Mouse (Mus musculus) brain, embryonic 14.5 days (tissue): ENCODE measurements around the gene Golm1.

ENCODE experiments used
- CTCF ChIP-seq: fragments of 200-500 bp; IDR thresholded peaks from 2 replicates; pipeline ENCODE4 v1.5.1; 2012; ENCODE audit warnings: inconsistent platforms, mild to moderate bottlenecking, moderate library complexity, borderline replicate concordance; ENCODE audit not compliant: insufficient read depth, insufficient read length; ENCODE audit errors: extremely low read depth
- POLR2A ChIP-seq: fragments of 200-500 bp; IDR thresholded peaks from 2 replicates; pipeline ENCODE4 v1.6.1; 2012; ENCODE audit warnings: mild to moderate bottlenecking, inconsistent platforms, borderline replicate concordance; ENCODE audit not compliant: poor library complexity, insufficient read depth, insufficient read length, severe bottlenecking; ENCODE audit errors: extremely low read depth

GRCm38 (mm10) chr13:59667763-59668162 is 7.8 kb downstream of the Golm1 start:
- TF ChIP-seq POLR2A (no peak), CTCF (no peak)
